14 mouse cellular contexts compared by ENCODE assay signal in genomic region chr5:126765037-126765707, GRCm38 (mm10).
DNase-seq lines count a peak whose midpoint lies in the region; ATAC-seq and TF ChIP-seq lines count a peak whose summit lies in the region.
"Had no signal": no experiment of that assay in that cellular context is flagged by ENCODE, and none has a peak within 500 bp of the region (broad histone marks: within the 10 kb centered on the region; RNA-seq: fewer than 3 reads in every experiment).

No protein-coding gene starts in this region.

- intact Hi-C loops in heart, adult 2 months (cut with DNase I) = no loop called here

- no peak overlapping the region for H3K9ac ChIP-seq in heart, embryonic 11.5 days (ENCODE audit: low read depth, low read length)
- no peak overlapping the region for H3K9ac ChIP-seq in heart, adult 2 months (ENCODE audit: low read depth, low read length)
- H3K9ac ChIP-seq in embryonic facial prominence, embryonic 14.5 days (ENCODE audit: low read depth, low read length) = no peak overlapping the region
- no peak overlapping the region for H3K9ac ChIP-seq in hindbrain, embryonic 15.5 days
- H3K9ac ChIP-seq in neural tube, embryonic 12.5 days = no peak overlapping the region
- H3K9ac ChIP-seq: embryonic facial prominence, embryonic 13.5 days; lung, embryonic 14.5 days had no signal

- no peaks in the 10 kb centered on the region for H3K36me3 ChIP-seq in heart, embryonic 11.5 days (ENCODE audit: control insufficient read depth, insufficient read depth, low read length)
- H3K36me3 ChIP-seq in heart, adult 2 months (ENCODE audit: control insufficient read depth, insufficient read depth, low read length) = no peaks in the 10 kb centered on the region
- no peaks in the 10 kb centered on the region for H3K36me3 ChIP-seq in embryonic facial prominence, embryonic 14.5 days (ENCODE audit: control insufficient read depth, insufficient read depth, low read length)
- H3K36me3 ChIP-seq in hindbrain, embryonic 15.5 days = no peaks in the 10 kb centered on the region
- no peaks in the 10 kb centered on the region for H3K36me3 ChIP-seq in neural tube, embryonic 12.5 days
- H3K36me3 ChIP-seq: embryonic facial prominence, embryonic 13.5 days had no signal

- no peak for TF ChIP-seq POLR2A in heart, adult 2 months (IDR thresholded peaks at IDR 0.05; ENCODE audit: insufficient read depth, low read depth, low read length)

- TF ChIP-seq CTCF in heart, adult 2 months (IDR thresholded peaks at IDR 0.05) = no peak

- H3K4me1 ChIP-seq in heart, embryonic 11.5 days (ENCODE audit: control insufficient read depth, insufficient read depth, low read length) = no peaks in the 10 kb centered on the region
- H3K4me1 ChIP-seq in heart, adult 2 months (ENCODE audit: control insufficient read depth, insufficient read depth, low read length) = no peaks in the 10 kb centered on the region
- H3K4me1 ChIP-seq in embryonic facial prominence, embryonic 14.5 days (ENCODE audit: control insufficient read depth, insufficient read depth, low read length) = no peaks in the 10 kb centered on the region
- H3K4me1 ChIP-seq in hindbrain, embryonic 15.5 days (replicated peaks) = peaks cover 18% of the 10 kb centered on the region
- peaks cover 8% of the 10 kb centered on the region; the same call in 1 of the 2 replicates for H3K4me1 ChIP-seq in neural tube, embryonic 12.5 days

- no peaks in the 10 kb centered on the region for H3K9me3 ChIP-seq in heart, embryonic 11.5 days (replicated peaks; ENCODE audit: control insufficient read depth, low read length)
- H3K9me3 ChIP-seq in embryonic facial prominence, embryonic 14.5 days (ENCODE audit: control insufficient read depth, low read length) = no peaks in the 10 kb centered on the region
- no peaks in the 10 kb centered on the region for H3K9me3 ChIP-seq in hindbrain, embryonic 15.5 days
- no peaks in the 10 kb centered on the region for H3K9me3 ChIP-seq in neural tube, embryonic 12.5 days
- H3K9me3 ChIP-seq: embryonic facial prominence, embryonic 13.5 days had no signal

- peak; percentile 18; the same call in 1 of the 2 replicates for ATAC-seq in heart, embryonic 11.5 days (replicated peaks; ENCODE audit: insufficient number of reproducible peaks, low FRiP score, low TSS enrichment)
- ATAC-seq in embryonic facial prominence, embryonic 14.5 days (ENCODE audit: low read depth) = no peak
- peak; percentile 85 for ATAC-seq in hindbrain, embryonic 15.5 days (ENCODE audit: low FRiP score, low read depth)
- 0 out of 2 replicates have a peak, but pooled peaks have one; percentile 37 for ATAC-seq in neural tube, embryonic 12.5 days (ENCODE audit: low FRiP score, low read depth)
- ATAC-seq in megakaryocyte-erythroid progenitor cell, adult 5-6 weeks (replicated peaks; ENCODE audit: low FRiP score, low TSS enrichment, poor library complexity, severe bottlenecking) = no peak

- DNase-seq in heart, adult 2 months = no peak
- DNase-seq in embryonic facial prominence, embryonic 14.5 days (ENCODE audit: low spot score) = peak; percentile 8
- no peak for DNase-seq in right cerebral cortex, postnatal 36 days (ENCODE audit: low spot score in 2 of 2)
- DNase-seq in layer of hippocampus, adult 18-20 months (ENCODE audit: low spot score in 2 of 2) = no peak
- DNase-seq: gastrocnemius, postnatal 14 days; heart, postnatal 10 days; kidney, postnatal 14 days; lung, embryonic 14.5 days; right cerebral cortex, postnatal 14 days had no signal

- no peak overlapping the region for H3K27ac ChIP-seq in heart, embryonic 11.5 days (ENCODE audit: low read depth, low read length)
- no peak overlapping the region for H3K27ac ChIP-seq in heart, adult 2 months
- no peak overlapping the region for H3K27ac ChIP-seq in embryonic facial prominence, embryonic 14.5 days (replicated peaks; ENCODE audit: low read depth, low read length)
- H3K27ac ChIP-seq in hindbrain, embryonic 15.5 days (replicated peaks) = no peak overlapping the region
- no peak overlapping the region for H3K27ac ChIP-seq in neural tube, embryonic 12.5 days
- H3K27ac ChIP-seq: embryonic facial prominence, embryonic 13.5 days had no signal

- no peak overlapping the region for H3K4me3 ChIP-seq in heart, embryonic 11.5 days (ENCODE audit: low read depth, low read length)
- H3K4me3 ChIP-seq in heart, adult 2 months = no peak overlapping the region
- no peak overlapping the region for H3K4me3 ChIP-seq in embryonic facial prominence, embryonic 14.5 days (ENCODE audit: low read depth, low read length)
- no peak overlapping the region for H3K4me3 ChIP-seq in hindbrain, embryonic 15.5 days
- no peak overlapping the region for H3K4me3 ChIP-seq in neural tube, embryonic 12.5 days
- H3K4me3 ChIP-seq: embryonic facial prominence, embryonic 13.5 days had no signal

- no peak for TF ChIP-seq EP300 in heart, adult 2 months (IDR thresholded peaks at IDR 0.05; ENCODE audit: insufficient read depth, low read depth, low read length)

- H3K27me3 ChIP-seq in heart, embryonic 11.5 days (ENCODE audit: control insufficient read depth, insufficient read depth, low read length) = peaks cover 9% of the 10 kb centered on the region; the same call in 1 of the 2 replicates
- no peaks in the 10 kb centered on the region for H3K27me3 ChIP-seq in heart, adult 2 months (ENCODE audit: control insufficient read depth, insufficient read depth, low read length)
- H3K27me3 ChIP-seq in embryonic facial prominence, embryonic 14.5 days (replicated peaks; ENCODE audit: control insufficient read depth, insufficient read depth, low read length) = 0 out of 2 replicates have a peak, but pooled peaks cover 6% of the 10 kb centered on the region
- H3K27me3 ChIP-seq in hindbrain, embryonic 15.5 days = peaks cover 2% of the 10 kb centered on the region; the same call in 1 of the 2 replicates
- H3K27me3 ChIP-seq in neural tube, embryonic 12.5 days (replicated peaks) = no peaks in the 10 kb centered on the region

- no peak overlapping the region for H3K4me2 ChIP-seq in heart, embryonic 11.5 days
- no peak overlapping the region for H3K4me2 ChIP-seq in embryonic facial prominence, embryonic 14.5 days (ENCODE audit: low read depth, low read length)
- H3K4me2 ChIP-seq in hindbrain, embryonic 15.5 days = no peak overlapping the region
- no peak overlapping the region for H3K4me2 ChIP-seq in neural tube, embryonic 12.5 days (replicated peaks)
- H3K4me2 ChIP-seq: embryonic facial prominence, embryonic 13.5 days; lung, embryonic 14.5 days had no signal

- 14% methylated on average over 4 of the region's 4 CpGs for WGBS in heart, embryonic 11.5 days (ENCODE audit: insufficient replicate concordance)
- WGBS in heart, adult 2 months = 12% methylated on average over 4 of the region's 4 CpGs
- 14% methylated on average over 4 of the region's 4 CpGs for WGBS in embryonic facial prominence, embryonic 14.5 days
- WGBS in hindbrain, embryonic 15.5 days = 6% methylated on average over 4 of the region's 4 CpGs
- WGBS in neural tube, embryonic 12.5 days = 7% methylated on average over 4 of the region's 4 CpGs

- H3K79me2 ChIP-seq in heart, adult 2 months (replicated peaks; ENCODE audit: control insufficient read depth, insufficient read depth, low read length) = no peaks in the 10 kb centered on the region

Comparison
In these comparisons a context has a peak if more than half of its experiments do, and no peak if none do; other contexts are left out.
1. ATAC-seq: peak in heart, embryonic 11.5 days (single experiment), hindbrain, embryonic 15.5 days (single experiment) and neural tube, embryonic 12.5 days (single experiment); none in embryonic facial prominence, embryonic 14.5 days (single experiment) and megakaryocyte-erythroid progenitor cell, adult 5-6 weeks (single experiment).